Mouse (Mus musculus) neural tube, embryonic 14.5 days (tissue): ENCODE measurements around the gene Ttc39b. TPM values are rescaled to one million over a fixed set of nuclear protein-coding genes. Genes with fewer than 3 reads are reported as not detected.

Source experiments
- ATAC-seq: fragments of 200-750 bp; cut with Nextera tagmentation; 2 replicates; pipeline ENCODE4 v1.8.0; 2017; ENCODE audit warnings: low read depth, mild to moderate bottlenecking, moderate TSS enrichment, moderate library complexity
- H3K27ac ChIP-seq: fragments of 300-500 bp; sonication (generic); 2 replicates; pipeline ENCODE4 v1.5.1; 2014; ENCODE audit warnings: low read depth, mild to moderate bottlenecking, control low read depth, low read length, moderate library complexity, mixed read lengths
- H3K27me3 ChIP-seq: fragments of 300-500 bp; sonication (generic); 2 replicates; pipeline ENCODE4 v1.6.1; 2014; ENCODE audit warnings: low read length; ENCODE audit not compliant: control insufficient read depth, insufficient read depth
- H3K36me3 ChIP-seq: fragments of 300-500 bp; sonication (generic); 2 replicates; pipeline ENCODE4 v1.6.1; 2014; ENCODE audit warnings: low read length, mixed read lengths; ENCODE audit not compliant: control insufficient read depth, insufficient read depth
- H3K4me1 ChIP-seq: fragments of 300-500 bp; sonication (generic); 2 replicates; pipeline ENCODE4 v1.6.1; 2014; ENCODE audit warnings: low read length; ENCODE audit not compliant: control insufficient read depth, insufficient read depth
- H3K4me2 ChIP-seq: fragments of 300-500 bp; sonication (generic); 2 replicates; pipeline ENCODE4 v1.6.1; 2014; ENCODE audit warnings: mild to moderate bottlenecking, low read depth, low read length, control low read depth
- H3K4me3 ChIP-seq: fragments of 300-500 bp; sonication (generic); 2 replicates; pipeline ENCODE4 v1.5.1; 2014; ENCODE audit warnings: low read depth, low read length, control low read depth, mixed read lengths
- H3K9ac ChIP-seq: fragments of 300-500 bp; sonication (generic); replicated peaks from 2 replicates; pipeline ENCODE4 v1.6.1; 2014; ENCODE audit warnings: low read depth, mild to moderate bottlenecking, control low read depth, low read length, mixed read lengths
- H3K9me3 ChIP-seq: fragments of 300-500 bp; sonication (generic); 2 replicates; pipeline ENCODE4 v1.6.1; 2016; ENCODE audit warnings: low read length; ENCODE audit not compliant: control insufficient read depth
- WGBS: fragments of 180-500 bp; shearing (Covaris S2); extraction: QIAGEN DNeasy Blood & Tissue Kit; methylation state at CpG from one replicate; pipeline ENCODE4 v1.1.7; 2014; 5-methylcytosine and 5-hydroxymethylcytosine counted together
- polyA plus RNA-seq: library from polyadenylated mRNA; unstranded; fragments of >200 nt; fragmentation: Nextera tagmentation; extraction: Ambion mirVana; gene quantifications from 2 replicates; pipeline ENCODE4 v1.2.1, GENCODE M21; 2014

The Ttc39b gene
- polyA plus RNA-seq, 1 experiment from 2014 or later, result 10.9 TPM

DNA sequence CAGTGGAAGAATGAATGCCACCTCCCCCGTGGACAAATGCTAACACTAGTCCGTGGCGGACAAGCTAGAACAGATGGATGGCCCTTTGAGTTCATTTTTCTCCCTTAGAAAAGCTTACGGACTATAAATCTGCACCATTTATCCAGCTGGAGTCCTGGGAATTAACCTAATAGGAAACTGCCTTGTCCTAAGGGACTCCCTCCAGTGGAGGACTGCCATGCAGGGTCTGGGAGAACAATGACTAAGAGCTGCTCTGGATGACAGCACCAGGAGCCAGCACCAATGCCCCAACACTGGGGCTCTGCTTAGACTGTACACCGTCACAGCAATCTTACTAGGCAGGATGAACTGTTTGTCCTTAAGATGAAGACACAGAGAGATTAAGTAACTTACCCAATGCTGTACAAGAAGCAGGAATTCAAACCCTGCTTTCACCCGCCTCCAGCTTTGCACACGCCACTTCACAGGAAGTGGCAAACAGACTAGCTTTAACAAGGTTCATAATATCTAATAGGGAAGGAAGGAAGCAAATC lies 9.7 kb downstream of the Ttc39b start:
- no peaks in the 10 kb centered on the region for H3K4me1 ChIP-seq
- 34% methylated on average over 7 of the region's 7 CpGs for WGBS
- H3K27me3 ChIP-seq, result no peaks in the 10 kb centered on the region
- H3K27ac ChIP-seq, result no peak overlapping the region
- no peak overlapping the region for H3K9ac ChIP-seq
- ATAC-seq, result peak; percentile 63
- no peaks in the 10 kb centered on the region for H3K36me3 ChIP-seq
- no peak overlapping the region for H3K4me2 ChIP-seq
- H3K9me3 ChIP-seq, result no peaks in the 10 kb centered on the region
- H3K4me3 ChIP-seq, result no peak overlapping the region

DNA sequence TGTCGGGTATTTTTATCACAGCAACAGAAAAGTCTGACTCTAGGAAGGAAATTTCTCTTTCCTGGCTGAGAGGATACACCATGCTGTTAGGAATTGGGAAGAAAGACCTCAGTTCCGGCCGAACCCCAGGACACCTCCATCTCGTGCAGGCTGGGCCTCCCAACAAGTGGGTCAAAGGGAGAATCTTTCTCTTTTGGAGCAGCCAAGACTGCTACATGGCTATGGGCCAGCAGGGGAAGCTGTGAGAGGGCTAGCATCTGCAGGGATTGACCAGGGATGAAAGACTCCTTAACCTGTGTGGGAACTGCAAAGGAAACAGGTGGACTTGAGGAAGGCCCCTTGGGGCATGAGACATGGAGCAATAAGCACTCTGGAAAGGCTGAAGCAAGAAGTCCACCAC lies 11.7 kb downstream of the Ttc39b start:
- H3K36me3 ChIP-seq, result no peaks in the 10 kb centered on the region
- ATAC-seq, result no peak
- no peak overlapping the region for H3K9ac ChIP-seq
- no peaks in the 10 kb centered on the region for H3K4me1 ChIP-seq
- H3K27ac ChIP-seq, result no peak overlapping the region
- no peak overlapping the region for H3K4me3 ChIP-seq
- no peak overlapping the region for H3K4me2 ChIP-seq
- no peaks in the 10 kb centered on the region for H3K27me3 ChIP-seq
- 70% methylated on average over 4 of the region's 4 CpGs for WGBS
- no peaks in the 10 kb centered on the region for H3K9me3 ChIP-seq

DNA sequence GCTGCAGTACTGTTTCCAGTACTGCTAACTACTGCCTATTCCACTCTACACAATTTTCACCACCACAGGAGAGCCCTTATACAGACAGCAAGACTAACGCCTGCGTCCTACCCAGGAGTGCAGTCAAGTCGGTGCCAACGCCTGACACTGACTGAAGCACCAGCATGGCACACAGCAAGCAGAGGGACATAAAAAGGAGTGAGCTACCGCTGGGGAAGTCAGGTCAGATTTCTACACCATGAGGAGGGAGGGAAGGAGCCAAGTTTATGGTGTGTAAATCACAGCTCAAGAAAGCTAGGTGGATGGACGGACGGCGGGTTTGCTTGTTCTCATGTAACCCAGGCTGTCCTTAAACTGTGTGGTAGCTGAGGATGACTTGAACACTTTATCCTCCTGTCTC lies 12.6 kb downstream of the Ttc39b start:
- Histone ChIP-seq H3K36me3 (no peaks in the 10 kb centered on the region), H3K9ac (no peak overlapping the region), H3K27me3 (no peaks in the 10 kb centered on the region), H3K27ac (no peak overlapping the region), H3K4me3 (no peak overlapping the region), H3K9me3 (no peaks in the 10 kb centered on the region), H3K4me2 (no peak overlapping the region), H3K4me1 (no peaks in the 10 kb centered on the region)
- WGBS, result 67% methylated on average over 8 of the region's 8 CpGs
- ATAC-seq, result no peak

DNA sequence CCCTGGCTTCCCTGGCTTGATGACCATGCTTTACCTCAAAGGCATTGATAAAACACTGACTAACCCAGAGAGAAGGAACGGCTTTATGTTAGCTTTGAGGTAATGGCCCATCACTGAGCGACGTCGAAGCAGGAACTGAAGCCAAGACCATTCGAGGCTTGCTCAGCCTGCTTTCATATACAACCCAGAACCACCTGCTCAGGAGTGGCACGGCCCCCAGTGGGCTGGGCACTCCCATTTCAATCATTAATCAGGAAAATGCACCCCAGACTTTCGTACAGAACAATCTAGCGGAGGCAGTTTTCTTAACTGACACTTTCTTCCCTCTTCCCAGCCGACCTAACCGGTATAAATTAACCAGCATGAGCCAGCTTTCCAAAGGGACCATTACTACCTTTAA lies 13.1 kb downstream of the Ttc39b start:
- no peak overlapping the region for H3K9ac ChIP-seq
- WGBS, result 71% methylated on average over 10 of the region's 10 CpGs
- H3K4me3 ChIP-seq, result no peak overlapping the region

DNA sequence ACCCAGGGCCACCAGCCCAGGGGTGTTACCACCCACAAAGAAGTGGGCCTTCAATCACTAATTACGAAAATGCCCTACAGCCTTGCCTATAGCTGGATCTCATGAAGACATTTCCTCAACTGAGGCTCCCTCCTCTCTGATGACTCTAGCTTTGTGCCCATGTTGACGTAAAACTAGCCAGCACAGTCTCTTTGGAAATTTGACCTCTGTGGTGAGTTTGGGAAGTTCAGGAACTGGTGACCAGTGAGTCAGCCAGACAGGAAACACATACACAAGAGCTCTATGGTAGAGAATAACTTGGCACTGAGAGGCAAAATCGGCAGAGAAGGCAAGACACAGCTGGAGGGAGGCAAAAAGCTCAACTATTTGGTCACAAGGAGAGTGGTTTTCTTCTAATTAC lies 15.1 kb downstream of the Ttc39b start:
- ATAC-seq, result no peak
- Histone ChIP-seq H3K4me2 (no peak overlapping the region), H3K9ac (no peak overlapping the region), H3K9me3 (no peaks in the 10 kb centered on the region), H3K36me3 (no peaks in the 10 kb centered on the region), H3K27me3 (no peaks in the 10 kb centered on the region), H3K4me3 (no peak overlapping the region), H3K4me1 (no peaks in the 10 kb centered on the region), H3K27ac (no peak overlapping the region)
- 86% methylated on average over 3 of the region's 3 CpGs for WGBS

More for the DNA sequence above, 13.1 kb downstream of the Ttc39b start:
- H3K27me3 ChIP-seq, result no peaks in the 10 kb centered on the region
- no peaks in the 10 kb centered on the region for H3K36me3 ChIP-seq
- no peaks in the 10 kb centered on the region for H3K9me3 ChIP-seq
- no peak overlapping the region for H3K27ac ChIP-seq
- no peak overlapping the region for H3K4me2 ChIP-seq
- ATAC-seq, result no peak
- no peaks in the 10 kb centered on the region for H3K4me1 ChIP-seq

DNA sequence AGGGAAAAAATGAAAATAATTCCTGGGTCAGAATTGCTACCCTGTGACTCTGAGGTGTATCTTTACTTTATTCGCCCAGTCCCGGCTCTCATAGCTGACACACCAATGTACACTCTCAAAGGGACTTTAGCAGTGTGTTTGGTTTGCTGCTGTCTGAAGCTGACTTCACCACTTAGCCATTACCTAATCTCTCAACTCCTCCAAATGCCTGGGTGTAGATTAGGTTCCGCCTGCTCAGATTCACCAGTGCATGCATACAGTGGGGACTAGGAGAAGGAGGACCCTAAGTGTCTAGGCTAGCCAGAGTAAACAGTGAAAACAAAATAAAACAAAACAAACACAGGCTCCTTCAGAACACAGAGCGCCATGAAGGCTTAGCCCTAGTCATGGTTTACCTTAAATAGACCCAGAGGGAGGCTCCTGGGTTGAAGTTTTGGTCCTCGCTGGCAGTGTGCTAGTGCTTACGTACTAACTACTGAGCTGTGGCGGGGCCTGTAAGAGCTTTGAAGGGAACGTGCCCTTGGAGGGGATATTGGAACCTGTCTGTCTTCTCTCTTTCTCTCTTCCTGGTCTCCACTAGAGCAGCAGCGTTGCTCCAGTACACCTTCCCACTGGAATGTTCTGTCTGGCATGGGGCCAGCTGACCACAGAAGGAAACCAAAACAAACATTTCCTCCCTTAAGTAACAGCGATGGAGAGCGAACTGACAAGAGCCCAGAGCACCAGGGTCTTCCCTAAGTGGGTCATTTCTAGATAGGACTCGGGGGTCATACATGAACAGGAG lies 16.2 kb downstream of the Ttc39b start:
- Histone ChIP-seq H3K4me1 (no peaks in the 10 kb centered on the region), H3K4me2 (no peak overlapping the region), H3K27ac (no peak overlapping the region), H3K9ac (no peak overlapping the region), H3K9me3 (no peaks in the 10 kb centered on the region), H3K4me3 (no peak overlapping the region), H3K36me3 (no peaks in the 10 kb centered on the region), H3K27me3 (no peaks in the 10 kb centered on the region)
- no peak for ATAC-seq
- WGBS, result 85% methylated on average over 12 of the region's 12 CpGs

DNA sequence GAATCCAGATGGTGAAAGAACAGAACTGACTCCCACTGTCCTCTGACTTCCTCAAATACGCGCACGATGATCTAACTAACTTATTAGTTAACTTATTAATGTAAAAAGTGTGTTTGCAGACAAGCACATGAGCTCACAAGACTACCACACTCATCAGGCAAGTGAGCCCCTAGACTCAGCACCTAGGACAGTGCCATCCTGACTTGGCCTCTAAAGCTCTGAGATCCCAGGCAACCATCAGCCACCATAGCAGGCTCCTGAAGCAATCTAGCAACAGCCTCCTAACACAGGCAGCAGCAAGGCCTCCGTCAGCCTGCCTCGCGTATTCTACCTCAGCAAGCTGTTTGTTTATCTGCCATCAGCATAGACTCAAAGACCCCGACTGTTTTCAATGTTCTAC lies 17.2 kb downstream of the Ttc39b start:
- no peak for ATAC-seq
- H3K4me1 ChIP-seq, result no peaks in the 10 kb centered on the region
- 90% methylated on average over 7 of the region's 7 CpGs for WGBS

DNA sequence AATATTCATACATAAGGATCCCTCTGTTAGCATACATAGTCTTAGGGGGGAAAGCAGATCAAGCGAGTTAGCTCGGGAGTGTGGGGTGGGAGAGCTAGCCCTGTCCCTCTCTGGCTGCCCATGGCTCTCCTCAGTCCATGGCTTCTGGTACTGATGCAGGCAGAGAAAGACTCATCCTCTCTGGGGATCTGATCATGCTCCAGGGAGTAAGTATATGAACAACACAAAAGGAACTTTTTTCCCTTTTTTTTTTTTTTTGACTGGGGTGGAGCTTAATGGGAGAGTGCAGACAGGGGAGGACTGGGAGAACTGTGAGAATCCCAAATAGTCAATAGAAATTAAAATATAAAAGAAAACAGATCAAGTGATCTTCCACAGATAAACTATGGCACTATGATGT lies 19.0 kb downstream of the Ttc39b start:
- Histone ChIP-seq H3K9me3 (no peaks in the 10 kb centered on the region), H3K4me2 (no peak overlapping the region), H3K4me3 (no peak overlapping the region), H3K9ac (no peak overlapping the region), H3K4me1 (no peaks in the 10 kb centered on the region), H3K27me3 (no peaks in the 10 kb centered on the region), H3K27ac (no peak overlapping the region), H3K36me3 (no peaks in the 10 kb centered on the region)
- ATAC-seq, result no peak
- 87% methylated on average over 2 of the region's 2 CpGs for WGBS

More for the DNA sequence above, 17.2 kb downstream of the Ttc39b start:
- no peaks in the 10 kb centered on the region for H3K36me3 ChIP-seq
- H3K9me3 ChIP-seq, result no peaks in the 10 kb centered on the region
- no peaks in the 10 kb centered on the region for H3K27me3 ChIP-seq
- H3K4me2 ChIP-seq, result no peak overlapping the region
- H3K4me3 ChIP-seq, result no peak overlapping the region
- H3K27ac ChIP-seq, result no peak overlapping the region
- no peak overlapping the region for H3K9ac ChIP-seq

DNA sequence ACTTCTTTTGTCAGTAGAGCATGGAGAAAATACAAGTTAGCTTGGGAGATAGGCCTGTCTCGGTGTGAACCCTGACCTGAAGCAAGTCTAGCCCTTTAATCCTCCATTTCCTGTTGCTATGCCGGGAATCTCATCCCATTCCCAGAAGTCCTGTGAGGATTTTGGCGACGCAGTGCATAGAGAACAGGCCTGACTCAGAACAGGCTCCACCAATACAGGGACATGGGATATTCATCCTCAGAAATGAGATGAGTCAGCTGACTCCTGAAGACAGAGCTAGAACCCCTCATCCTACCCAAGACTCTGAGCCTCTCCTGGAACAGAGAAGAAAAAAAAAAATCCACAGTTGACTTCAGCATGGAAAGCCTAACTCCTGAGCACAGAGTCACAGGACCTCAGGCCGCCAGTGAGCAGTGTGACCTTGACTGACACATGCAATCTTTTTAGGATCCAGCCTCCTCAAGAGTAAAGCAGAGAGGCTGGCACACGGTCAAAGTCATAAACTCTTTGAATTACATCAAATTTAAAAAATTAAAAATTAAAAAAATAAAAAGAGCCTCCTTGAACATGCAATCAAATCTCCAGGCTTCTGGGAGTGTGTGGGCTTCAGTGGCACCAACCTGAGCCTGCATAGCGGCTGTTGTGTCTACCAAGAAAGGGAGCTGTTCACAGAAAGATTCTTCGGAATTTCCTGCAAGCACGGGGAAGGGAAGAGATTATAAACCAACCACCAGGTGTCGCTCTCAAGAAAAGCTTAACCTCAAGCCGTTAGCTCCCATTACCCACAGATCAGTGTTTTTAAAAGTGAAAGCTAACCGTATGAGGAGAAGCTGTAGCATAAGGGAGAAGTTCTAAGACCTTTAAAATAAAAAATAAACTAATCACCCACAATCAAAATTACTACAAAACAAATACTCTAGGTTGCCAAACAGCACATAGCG lies 20.9 kb downstream of the Ttc39b start:
- Histone ChIP-seq H3K9ac (no peak overlapping the region), H3K27ac (no peak overlapping the region), H3K36me3 (no peaks in the 10 kb centered on the region), H3K4me3 (no peak overlapping the region), H3K4me2 (no peak overlapping the region), H3K4me1 (no peaks in the 10 kb centered on the region), H3K9me3 (no peaks in the 10 kb centered on the region), H3K27me3 (no peaks in the 10 kb centered on the region)
- 42% methylated on average over 13 of the region's 13 CpGs for WGBS
- peak; percentile 57 for ATAC-seq
